Mouse (Mus musculus): ENCODE data around the gene Myo9a.

- TF ChIP-seq POLR2A (IDR thresholded peaks at IDR 0.05; ENCODE audit: control insufficient read depth, extremely low read depth, insufficient read depth, low read length, poor library complexity) (peak; percentile 36; the same call in 1 of the 2 replicates), CTCF (IDR thresholded peaks at IDR 0.05; ENCODE audit: borderline replicate concordance, control insufficient read depth, extremely low read depth, insufficient read depth, low read length, poor library complexity) (no peak)
These were observed at the start of gene Myo9a, which contains the start of gene Senp8 for GRCm38 (mm10) chr9:59750267-59751065.

Measured in thymus, adult 2 months (tissue).